Mouse (Mus musculus): ENCODE results near the gene 4921504E06Rik.
A peak's percentile ranks its signal among the peaks of the same experiment; 100 is the strongest.

4921504E06Rik gene

DNA sequence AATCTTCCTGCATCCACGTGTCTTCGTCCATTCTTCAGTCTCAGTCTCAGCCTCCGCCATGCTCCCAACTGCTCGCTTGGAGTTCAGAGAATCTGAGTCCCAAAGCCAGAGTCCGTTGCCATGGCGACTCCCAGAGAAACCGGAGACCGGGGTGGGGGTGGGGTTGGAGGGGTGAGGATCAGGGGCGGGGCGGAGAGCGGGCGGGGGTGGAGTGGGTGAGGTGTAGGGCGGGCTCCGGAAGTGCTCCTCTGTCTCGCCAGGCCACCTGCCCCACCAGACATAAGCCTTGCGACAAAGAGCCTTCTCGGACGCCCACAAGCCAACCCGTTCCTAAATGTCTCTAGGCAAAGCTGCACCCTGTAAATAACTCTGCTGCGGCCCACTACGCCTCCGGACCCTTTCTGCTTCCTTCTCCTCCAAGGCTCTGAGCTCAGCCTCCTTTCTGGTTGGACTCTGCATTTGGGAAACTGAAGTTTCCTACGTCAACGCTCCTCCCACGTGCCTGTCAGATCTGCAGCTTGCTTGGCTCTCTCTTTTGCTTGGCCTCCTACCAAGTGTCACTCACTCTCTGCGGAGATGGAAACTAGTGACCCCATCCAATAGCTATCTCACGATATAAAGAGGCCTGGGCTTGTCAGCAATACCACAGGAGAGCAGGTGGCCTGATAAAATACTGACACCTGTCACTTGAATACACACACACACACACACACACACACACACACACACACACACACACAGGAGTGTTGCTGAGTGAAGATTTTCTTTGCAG lies at the start of gene 4921504E06Rik:
Gene 4921504E06Rik (minus strand): TSS at position 94 of the 772 bp plus-strand sequence.
- DNase-seq (ENCODE audit: low read depth, low spot score): peak; percentile 87

DNA sequence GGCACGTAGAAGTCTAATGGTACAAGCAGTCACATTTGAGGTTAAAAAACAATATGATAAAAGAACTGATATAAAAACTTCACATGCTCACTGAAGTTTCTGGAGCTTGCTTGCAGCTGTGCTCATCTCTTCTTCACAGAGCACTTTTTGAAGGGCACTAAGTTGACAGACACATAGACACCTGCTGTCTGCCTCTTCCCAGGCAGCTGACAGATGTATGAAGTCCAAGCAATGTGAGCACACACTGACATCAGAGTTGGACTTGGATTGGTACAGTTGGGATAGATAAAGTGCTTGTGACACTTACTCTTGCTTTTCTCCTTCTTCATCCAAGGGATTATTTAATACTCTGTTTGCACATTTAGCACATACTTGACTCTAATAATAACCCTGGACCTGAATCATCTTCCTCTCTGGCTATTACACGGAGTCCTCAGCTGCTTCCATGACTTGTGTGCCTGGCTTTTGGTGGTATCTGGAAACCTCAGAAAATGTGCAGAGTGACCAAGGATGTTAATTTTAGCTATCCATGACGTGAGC lies 47.7 kb upstream of the 4921504E06Rik start:
- DNase-seq (ENCODE audit: low read depth, low spot score): peak; percentile 92

DNA sequence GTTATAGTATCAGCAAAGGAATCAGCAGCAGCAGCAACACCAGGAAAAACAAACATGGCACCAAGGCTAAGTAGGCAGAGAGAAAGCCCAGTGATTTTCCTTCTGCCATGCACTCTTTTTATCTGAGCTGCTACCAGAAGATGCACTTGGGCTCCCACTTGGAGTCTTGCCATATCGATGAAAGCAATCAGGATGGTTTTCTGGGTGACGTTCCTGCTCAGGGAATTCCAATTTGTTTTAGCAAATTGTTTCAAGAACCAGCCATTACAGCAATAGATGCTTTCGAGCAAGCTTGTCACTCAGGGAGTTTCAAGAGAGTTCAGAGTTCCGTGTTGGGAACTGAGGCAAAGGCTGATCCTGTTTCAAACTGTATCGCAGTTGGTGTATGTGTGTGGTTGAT lies 47.1 kb upstream of the 4921504E06Rik start:
- no peak for DNase-seq (ENCODE audit: low read depth, low spot score)

DNA sequence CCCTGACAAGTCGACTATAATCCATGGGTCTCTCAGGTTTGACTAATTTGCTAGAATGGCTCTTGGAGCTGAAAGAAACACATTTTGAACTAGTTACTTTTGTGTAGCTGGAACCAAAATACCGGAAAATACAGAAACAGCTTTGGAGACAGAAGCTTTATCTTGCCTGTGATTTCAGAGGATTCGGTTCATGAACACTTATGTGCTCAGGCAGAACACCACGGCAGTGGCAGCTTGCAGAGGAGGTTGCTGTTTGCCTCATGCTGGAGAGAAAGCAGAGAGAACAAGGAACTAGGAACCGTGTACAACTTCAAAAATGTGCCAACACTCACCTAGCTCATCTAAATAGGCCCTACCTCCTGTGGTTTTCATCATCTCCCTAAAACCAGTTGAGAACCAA lies 46.1 kb upstream of the 4921504E06Rik start:
- no peak for DNase-seq (ENCODE audit: low read depth, low spot score)

DNA sequence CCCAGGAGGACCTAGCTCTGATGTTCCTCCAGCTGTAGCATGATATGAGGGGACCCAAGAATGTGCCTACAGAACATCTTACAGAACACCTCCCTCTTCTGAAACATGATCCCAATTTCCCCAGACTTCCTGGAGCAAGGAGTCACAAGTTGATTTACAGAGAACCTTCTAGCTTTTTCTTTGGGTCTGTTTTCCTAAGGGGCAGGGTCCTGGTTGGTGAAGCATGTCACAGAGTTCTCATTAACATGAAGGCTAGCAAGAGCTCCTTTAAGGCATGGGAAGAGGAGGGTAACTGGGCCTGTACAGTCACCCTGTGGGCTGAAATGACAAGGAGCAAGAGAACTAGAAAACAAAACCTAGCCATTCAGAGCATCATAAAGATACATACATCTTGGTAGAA lies 43.3 kb upstream of the 4921504E06Rik start:
- no peak for DNase-seq (ENCODE audit: low read depth, low spot score)

DNA sequence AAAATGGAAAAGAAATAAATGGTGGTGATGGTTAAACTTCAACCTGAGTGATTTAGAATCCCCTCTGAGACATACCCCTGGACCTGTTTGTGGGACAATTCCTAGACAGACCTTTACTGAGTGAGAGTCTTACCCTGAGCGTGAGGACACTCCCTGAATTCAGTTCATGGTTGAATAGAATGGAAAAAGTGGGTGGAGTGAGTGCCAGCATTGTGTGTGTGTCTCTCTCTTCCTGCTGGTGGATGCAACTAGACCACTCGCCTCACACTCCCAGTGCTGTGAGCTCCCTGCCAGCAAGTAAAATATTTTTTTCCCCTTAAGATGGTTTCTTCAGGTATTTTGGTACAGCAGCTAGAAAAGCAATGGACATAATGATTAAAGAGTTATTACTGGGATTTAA lies 42.7 kb upstream of the 4921504E06Rik start:
- no peak for DNase-seq (ENCODE audit: low read depth, low spot score)

DNA sequence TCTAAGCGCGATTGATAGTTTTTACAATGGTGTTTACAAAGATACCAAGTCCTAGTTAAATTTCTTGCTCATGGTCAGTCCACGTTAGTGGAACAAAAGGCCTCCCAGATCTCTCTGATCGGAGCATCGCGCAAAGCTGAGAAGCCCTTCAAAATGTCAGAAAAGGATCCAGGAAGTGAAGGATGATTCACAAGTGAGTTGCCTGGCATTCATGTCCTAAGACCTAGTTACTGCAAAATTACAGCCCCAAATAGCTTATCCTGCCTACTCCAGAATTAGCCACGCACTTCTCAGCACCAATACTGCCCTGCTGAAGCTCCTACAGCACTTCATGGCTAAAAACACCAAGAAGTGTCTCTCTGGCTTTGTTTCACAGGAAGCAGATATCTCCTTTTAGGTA lies 41.1 kb upstream of the 4921504E06Rik start:
- no peak for DNase-seq (ENCODE audit: low read depth, low spot score)

DNA sequence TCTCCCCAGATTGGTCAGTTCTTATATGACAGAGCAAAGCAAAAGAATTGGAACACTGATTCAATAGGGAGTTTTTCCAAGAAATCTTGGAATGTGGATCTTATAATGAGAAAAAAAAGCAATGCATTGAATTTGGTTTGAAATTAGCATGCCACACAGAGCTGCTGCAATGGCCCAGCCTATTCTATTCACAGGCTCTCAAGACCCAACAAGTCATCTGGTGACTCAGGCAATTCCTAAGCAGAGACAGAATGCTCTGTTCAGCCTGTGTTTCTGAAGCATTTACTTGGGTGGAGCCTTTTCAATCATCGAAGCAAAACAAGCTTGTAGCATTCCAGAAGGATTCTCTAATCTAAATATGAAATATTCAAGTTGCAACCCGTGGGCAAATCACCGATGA lies 26.1 kb upstream of the 4921504E06Rik start:
- no peak for DNase-seq (ENCODE audit: low read depth, low spot score)

DNA sequence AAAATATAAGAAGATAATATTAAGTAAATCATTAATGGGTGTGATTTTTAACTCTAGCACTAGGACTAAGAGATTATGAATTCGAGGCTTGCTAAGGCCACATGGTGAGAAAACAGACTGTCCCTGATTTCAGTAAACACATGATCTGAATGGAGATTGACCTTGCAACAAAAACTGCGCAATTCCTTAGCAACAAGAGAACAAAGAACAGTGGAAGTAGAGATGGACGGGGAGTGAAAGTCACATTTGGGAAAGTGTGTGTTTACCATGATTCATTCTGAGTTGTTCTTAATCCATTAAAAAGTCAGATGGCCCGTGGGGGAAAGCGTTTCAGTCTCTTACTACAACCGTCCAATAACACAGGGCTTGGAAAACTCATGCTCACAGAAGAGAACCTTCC lies 25.5 kb upstream of the 4921504E06Rik start:
- no peak for DNase-seq (ENCODE audit: low read depth, low spot score)

DNA sequence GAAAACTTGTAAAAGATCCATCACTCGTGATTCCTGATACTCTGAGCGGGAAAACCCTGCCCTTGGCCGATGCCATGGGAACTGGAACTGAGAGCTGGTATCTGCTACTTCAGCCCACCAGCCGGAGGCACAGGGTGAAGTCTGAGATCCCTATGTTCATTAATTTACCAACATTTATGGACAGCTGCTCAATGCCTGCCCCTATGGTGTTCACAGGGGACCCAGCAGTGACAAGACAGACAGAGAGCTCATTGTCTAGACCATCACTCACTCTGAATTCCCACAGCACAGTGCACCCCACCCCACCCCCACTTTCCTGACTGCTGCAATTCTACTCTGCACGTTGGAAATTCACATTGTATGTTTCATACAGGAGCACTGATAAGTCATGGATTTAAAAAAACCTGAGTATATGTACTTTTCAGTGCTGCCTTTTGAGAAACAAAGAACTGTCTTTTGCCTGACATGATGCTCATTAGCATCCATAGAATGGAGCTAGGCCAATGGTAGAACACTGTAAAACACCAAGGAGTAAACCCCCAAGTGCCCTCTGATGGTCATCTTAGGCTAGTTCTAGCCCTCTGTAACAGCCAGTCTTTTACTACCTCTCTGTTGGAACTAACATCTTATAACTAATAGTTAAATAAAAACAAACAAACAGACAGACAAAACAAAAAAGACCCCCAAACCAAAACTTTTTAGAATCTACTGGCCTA lies 8.6 kb upstream of the 4921504E06Rik start:
- no peak for DNase-seq (ENCODE audit: low read depth, low spot score)

DNA sequence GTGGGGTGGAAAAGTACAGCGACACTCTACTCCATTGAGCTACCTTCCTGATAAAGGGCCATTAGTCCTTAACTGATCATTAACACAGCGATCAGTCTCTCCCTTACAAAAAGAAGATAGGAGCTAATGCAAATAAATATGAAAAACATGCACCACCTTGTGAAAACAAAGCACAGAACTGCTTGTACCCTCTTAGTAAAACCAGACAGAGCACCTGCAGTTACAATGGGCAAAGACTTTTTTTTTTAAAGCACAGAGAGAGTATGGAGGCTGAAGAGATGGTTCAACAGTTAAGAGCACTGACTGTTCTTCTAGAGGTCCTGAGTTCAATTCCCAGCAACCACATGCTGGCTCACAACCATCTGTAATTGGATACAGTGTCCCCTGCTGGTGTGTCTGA lies 6.9 kb upstream of the 4921504E06Rik start:
- no peak for DNase-seq (ENCODE audit: low read depth, low spot score)

DNA sequence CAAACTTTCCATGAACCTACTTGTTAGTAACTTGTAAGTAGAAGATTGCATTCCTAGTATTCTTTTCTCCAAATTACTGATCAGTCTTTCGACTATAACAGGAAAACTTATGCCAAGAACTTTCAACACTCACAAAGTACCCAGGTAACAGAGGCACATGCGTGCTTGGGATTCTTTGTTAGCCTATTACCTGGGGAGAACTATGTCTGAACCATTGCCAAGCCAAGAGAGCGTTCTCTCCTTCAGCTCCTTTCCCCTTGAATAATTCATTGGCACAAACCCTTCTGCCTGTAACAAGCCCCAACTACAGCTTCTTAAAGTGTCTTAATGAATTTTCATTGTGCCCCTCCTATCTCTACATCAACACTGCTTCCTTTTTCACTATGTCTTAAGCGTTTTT lies 6.4 kb upstream of the 4921504E06Rik start:
- DNase-seq (ENCODE audit: low read depth, low spot score): no peak

DNA sequence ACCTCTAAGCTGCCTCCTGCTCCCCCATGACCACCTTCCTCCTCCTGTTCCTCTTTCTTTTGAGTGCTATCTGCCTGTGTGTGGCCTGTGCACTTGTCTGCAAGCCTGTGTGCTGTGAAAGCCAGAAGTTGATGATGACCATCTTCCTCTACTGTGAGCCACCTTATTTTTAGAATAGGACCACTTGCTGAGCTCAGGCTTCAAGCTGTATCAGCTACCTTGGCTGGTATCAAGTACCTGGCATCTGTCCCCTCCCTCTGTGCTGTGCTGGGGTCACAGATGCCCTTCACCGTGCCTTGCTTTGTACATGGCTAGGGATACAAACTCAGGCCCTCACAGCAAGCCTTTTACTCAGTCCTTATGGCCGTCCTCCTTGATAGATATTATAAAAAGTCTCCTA lies 2.3 kb downstream of the 4921504E06Rik start:
- DNase-seq (ENCODE audit: low read depth, low spot score): peak; percentile 58

DNA sequence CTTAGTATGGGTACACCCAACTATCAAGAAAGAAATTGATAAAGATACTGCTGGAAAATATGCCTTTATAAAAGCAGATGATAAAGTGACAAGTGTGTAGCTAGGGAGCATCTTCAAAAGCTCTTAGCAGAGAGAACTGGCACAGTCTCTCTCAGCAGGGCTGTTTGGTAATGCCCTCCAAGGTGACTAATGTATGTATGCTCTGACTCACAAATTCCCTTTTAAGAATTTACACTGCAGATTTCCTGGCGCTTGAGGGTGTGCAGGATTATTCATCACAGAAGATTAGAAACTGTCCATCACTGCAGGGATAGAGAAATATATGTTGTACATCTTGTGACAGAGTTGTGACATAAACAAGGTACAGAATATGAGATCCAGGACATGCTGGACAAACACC lies 12.8 kb downstream of the 4921504E06Rik start:
- no peak for DNase-seq (ENCODE audit: low read depth, low spot score)

DNA sequence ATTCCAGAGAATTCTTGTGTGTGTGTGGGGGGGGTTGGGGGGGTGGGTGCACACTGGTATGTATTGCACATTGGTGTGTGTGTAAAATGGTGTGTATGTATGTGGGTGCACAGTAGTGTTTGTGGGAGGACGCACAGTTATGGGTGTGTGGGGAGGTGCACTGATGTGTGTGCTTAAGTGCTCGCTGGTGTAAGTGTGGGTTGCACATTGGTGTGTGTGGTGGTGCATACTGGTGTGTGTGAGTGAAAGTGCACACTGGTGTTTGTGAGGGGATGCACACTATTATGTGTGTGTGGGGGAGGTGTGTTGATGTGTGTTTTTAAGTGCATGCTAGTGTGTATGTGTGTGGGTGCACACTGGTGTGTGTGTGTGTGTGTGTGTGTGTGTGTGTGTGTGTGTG lies 24.3 kb downstream of the 4921504E06Rik start:
- DNase-seq (ENCODE audit: low read depth, low spot score): no peak

DNA sequence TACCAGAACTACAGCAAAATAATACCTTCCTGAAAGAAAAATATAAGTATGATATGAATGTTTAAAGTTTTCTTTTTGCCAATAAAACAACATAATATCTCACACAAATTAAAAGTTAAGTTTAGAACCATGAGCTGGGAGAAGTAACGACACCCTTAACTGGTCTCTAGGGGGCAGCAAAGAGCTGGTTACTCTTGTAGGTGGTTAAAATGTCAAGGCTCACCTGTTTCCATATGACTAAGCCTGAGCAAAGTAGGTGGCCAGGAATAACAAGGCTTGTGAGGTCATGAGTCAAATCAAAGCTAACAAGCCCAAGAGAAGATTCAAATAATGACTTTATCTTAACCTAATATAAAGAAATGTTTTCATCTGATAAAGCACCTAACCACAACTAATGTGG lies 24.9 kb downstream of the 4921504E06Rik start:
- peak; percentile 76 for DNase-seq (ENCODE audit: low read depth, low spot score)

DNA sequence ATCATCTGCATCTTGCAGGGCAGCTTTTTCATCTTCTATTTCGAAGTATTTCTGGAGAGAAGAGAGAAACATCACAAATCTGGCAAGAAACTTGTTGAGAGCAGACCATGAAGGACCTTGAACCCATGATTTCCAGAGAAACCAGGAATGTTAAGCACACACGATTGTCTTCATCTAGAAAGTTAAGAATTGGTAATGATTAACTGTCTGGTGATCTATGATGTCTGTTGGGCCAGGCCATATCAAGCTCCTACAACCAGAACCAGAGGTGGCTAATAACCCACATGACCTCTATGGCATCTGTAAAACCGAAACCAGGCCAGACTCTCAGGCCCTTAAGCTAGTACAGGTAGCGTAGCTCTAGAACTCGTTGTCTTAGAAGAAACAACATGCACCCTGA lies 29.6 kb downstream of the 4921504E06Rik start:
- no peak for DNase-seq (ENCODE audit: low read depth, low spot score)

DNA sequence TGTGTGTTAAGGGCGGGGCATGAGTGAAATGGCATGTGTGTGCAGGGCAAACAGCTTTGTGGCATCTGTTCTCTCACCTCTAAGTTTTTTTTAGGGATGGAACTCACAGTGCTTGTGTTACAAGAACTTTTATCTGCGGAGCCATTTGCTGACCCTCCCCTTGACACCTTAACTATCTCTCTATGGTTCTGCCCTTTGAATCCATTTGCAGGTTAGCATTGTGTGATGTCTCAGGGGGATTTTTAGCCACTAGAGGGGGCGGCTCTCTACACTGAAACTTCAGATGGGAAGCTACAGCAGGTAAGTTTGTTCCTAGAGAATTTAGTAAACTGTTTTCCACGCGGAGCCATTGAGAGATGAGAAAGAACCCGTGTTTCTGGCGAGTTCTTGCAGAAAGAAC lies 32.1 kb downstream of the 4921504E06Rik start:
- DNase-seq (ENCODE audit: low read depth, low spot score): no peak

DNA sequence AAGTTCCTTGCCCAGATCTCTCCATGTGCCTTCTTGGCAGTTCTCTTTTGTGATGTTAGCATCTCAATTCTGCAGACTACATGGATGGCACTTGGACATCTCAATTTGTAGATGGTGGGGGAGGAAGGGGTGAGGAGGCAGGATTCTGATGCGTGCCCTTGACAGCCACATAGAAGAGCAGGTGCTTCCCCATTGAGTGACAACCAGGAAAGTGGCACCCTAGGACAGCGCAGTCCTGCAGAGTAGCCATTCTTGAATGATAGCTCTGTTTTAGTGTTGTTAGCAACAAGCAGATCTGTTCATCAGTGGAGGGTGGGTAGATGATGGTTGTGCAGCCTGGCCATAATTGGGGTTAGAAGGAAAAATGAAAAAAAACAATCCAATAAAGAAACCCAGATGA lies 33.1 kb downstream of the 4921504E06Rik start:
- DNase-seq (ENCODE audit: low read depth, low spot score): no peak

DNA sequence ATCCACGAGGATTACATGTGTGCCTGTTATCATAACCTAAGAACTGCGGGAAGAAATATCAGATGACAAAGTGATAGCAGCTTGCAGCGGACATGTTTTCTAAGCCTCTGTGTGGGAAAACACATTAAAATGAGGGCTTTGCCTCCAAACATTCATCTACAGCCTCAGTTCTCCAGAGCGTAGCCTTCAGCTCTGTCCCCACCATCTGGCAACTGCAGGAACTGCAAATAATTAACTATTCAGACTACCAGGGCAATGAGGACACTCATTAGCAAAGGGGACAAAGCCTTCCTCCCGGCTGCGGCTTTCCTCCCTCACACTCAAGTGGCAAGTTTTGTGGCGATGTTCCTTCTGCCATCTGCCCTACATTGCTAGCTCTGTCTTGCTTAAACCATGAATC lies 33.9 kb downstream of the 4921504E06Rik start:
- DNase-seq (ENCODE audit: low read depth, low spot score): peak; percentile 4

DNA sequence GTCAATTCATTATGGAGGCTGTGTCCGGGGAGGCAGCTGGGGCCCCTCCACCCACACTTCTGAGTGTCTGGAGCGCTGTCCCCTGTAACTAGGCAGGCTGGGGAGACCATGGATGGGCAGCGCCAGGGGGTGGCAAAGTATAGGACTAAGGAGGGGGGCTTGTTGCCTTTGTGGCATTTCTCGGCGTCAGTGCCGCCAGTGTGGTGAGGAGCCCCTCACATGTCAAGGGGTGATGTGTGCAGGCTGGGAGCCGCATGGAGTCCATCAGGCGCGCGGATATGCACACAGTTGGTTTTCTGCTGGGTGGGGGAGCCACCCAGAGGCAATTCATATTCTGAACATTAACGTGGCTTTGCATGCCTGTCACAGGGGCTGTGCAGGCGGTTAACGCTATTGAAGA lies 35.8 kb downstream of the 4921504E06Rik start:
- DNase-seq (ENCODE audit: low read depth, low spot score): no peak

DNA sequence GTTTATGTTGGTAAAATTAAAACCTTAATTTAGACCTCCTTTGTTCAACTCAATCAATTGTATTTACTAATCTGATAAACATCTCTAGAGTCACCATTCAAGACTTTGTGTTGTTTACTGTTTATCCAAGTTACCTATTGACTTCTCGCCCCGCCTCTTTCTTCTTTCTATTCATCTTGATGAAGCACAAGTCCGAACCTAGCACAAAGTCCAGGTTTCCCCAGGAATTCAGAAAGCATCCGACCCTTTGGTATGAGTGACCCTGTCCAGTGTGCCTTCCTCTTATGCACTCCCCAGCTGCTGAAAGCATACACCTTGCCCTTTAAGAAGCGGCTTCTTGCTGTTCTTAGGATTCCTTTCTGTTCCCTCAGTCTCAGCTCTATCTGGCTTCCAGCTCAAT lies 41.3 kb downstream of the 4921504E06Rik start:
- DNase-seq (ENCODE audit: low read depth, low spot score): no peak

DNA sequence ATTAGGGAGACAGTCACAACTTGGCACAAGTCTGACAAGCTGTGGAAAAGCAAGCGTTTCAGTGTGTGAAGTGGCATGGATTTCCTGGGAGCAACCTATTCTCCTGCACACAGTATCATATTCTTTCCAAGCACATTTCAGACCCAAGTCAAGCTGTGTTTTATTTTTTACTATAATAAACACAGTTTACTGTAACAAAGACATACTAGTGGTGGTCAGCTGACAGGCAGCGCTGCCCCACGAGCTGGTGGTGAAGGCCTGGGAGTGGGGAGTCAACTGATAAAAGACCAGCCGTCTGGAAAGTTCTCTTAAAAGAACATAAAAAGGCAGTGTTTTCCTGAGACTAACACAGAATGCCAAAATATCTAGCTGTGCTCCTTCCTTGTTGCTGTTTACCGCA lies 42.7 kb downstream of the 4921504E06Rik start:
- no peak for DNase-seq (ENCODE audit: low read depth, low spot score)
